Mouse (Mus musculus) kidney, postnatal 14 days (tissue): ENCODE data around the gene Cdkn2d.
"Not testable (repeated sequence)": the region's sequence is repeated elsewhere in the genome, so short reads cannot be mapped to it uniquely, and the experiment has no call there.

Source experiments
- DNase-seq: peaks from one replicate; pipeline ENCODE4 v3.0.0; 2022; ENCODE audit warnings: mixed read lengths

The Cdkn2d gene

DNA sequence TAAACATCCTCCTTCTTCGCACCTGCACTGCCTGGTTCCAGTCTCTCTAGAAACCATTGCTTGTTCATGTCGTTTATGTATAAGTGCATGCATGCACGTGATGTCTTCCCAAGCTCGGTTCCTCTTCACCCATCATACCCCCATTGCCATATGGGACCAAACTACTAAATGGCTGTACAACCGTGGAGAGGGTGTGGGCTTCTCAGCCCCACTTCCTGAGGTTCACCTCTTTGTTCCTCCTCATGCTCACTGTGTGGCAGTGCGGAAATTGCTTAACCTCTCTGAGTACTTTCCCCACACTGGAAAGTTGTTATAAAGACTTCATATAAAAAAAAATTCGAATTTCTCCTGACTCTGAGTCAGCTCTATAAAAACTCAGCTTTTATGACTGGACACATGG is 25.5 kb upstream of the Cdkn2d start:
- no peak for DNase-seq

DNA sequence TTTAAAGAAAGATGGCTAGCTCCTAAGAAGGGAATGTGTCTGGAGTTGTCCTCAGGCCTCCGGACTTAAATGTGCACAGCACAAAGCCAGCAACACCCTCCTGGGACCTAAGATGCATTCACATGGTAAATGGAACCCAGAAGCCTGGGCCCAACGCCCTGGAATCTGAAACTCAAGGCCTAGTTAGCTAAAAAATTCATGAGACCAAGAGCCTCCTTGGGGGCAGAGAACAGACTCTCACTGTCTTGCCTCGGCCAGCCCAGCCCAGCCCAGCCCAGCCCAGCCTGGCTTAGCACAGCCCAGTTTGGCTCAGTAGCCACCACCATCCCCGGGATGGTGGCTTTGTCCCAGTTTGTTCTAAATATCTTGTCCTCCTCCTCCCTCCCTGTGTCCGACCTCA is 24.2 kb upstream of the Cdkn2d start:
- DNase-seq, result no peak

DNA sequence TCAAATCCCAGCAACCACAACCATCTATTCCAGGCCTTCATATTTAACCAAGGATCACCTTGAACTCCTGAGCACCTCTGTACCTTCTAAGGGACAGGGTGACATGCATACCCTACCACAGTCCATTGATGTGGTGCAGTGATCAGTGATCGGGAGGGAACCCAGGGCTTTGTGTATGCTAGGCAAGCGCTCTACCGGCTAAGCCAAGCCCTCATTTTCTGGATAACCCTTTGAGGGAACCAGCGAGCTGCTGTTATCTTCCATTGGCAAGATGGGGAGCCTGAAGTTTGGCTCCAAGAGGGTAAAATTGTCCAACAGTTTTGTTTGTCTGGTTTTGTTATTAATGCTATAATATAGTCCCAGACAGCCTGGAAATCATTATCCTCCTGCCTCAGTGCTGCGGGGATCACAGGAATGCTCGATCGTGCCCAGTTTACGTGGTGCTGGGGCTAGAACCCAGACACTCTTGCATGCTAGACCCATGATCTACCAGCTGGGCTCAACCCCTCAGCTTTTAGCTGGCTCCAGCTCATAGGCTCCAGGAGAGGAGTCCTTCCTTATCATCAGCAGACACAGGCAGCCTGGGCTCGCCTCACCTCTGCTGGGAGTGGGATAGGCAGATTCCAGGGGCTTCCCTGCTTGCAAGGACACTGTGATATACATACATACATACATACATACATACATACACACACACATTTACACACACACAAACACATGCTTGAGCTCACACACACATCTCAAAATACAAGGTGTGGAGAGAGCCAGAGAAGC is 23.3 kb upstream of the Cdkn2d start:
- DNase-seq, result no peak

DNA sequence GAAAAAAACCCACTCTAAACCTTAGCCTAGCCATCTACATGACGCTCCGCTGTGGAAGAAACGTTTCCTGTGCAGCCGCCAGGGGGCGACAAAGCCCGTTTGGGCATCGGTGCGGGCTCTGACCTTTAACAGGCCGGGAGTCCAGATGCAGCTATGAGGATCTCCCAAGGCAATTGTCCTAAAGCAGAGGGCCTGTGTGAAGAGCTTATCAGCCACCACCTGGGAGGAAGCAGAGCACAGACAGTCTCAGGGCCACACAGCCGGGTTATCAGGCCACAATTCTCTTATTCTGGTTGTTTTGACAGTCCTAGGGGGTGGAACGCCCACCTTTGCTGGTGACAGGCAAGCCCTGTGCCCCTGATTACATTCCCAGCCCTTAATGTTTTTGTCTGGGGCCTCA is 22.2 kb upstream of the Cdkn2d start:
- DNase-seq, result peak; percentile 89

DNA sequence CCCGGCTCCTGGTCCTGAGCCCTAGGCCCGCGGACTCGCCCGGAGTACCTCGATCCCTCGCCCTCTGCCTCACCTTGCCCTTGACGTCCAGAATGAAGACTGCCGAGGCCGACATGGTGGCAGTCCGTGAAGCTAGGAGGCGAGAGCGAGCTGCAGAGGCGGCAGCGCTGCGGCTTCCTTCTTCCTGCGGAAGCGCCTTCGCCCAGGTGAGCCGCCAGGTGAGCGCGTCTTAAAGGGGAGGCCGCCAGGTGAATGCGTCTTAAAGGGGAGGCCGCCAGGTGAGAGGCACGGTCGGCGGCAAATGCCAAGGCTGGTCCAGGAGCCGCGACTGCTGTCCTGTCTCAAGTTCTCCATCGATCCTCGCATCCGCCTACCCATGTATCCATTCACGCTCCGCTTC is 20.9 kb upstream of the Cdkn2d start, which contains the start of gene Ap1m2:
Gene Ap1m2 (minus strand): TSS at position 204 of the 400 bp plus-strand sequence.
- DNase-seq, result peak; percentile 72

DNA sequence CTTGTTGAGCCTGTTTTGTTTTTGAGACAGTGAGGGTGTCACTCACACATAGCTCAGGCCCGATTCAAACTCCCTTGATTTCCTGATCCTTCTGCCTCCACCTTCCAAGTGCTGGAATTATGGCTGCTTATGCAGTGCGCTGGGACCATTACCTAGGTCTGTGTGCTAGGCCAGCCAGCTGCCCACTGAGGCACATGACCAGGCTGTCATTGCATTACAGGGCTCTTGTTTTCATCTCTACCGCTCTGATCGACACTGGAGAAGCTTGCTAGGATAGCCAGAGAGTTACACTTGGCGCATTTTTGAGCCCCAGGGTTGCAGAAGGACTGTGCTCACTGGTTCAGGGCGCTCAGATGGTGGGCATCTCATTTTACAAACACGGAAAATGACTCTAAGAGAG is 20.5 kb upstream of the Cdkn2d start:
- DNase-seq, result no peak

DNA sequence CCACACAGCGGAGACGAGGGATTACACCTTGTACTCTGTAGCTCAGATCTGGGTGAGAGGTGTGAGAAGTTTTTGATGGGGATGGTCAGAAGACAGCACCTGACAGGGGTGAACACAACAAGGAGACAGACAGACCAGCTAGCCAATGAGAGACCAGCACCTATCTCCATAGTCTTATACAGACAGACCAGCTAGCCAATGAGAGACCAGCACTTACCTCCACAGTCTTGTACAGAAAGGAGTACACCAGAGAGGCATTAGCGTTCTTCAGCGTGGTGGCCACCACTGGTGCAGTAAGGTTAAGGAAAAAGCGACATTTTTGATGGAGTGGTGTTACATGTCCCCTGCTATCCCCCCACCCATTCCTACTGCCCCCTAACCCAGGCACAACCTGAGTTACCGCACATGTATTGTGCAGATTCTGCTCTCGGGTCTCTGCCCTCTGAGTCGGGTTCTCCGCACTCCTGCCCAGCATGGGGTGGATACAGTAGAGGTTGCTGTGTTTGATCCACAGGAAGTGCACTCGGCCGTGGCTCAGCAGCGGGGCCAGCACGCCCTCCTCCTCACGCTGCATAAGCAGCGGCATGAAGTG is 18.0 kb upstream of the Cdkn2d start:
- DNase-seq, result peak; percentile 44

DNA sequence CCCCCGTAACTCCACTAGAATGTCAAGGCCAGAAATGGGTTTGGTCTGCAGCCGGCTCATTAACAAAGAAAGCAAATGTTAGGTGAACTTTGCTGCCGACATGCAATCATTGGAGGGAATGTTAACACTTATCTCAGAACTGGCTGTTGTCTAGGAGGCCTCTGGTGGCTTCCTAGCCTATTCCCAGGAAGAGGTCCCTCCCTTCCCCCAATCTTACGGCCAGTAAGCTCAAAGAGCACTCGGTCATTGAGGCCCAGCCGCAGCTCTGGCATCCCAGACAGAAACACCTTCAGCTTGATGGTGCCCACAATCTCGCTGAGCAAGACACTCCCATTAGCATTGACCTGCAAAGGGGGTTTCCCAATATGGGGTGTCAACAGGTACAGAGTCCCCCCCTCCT is 13.9 kb upstream of the Cdkn2d start:
- DNase-seq, result no peak

DNA sequence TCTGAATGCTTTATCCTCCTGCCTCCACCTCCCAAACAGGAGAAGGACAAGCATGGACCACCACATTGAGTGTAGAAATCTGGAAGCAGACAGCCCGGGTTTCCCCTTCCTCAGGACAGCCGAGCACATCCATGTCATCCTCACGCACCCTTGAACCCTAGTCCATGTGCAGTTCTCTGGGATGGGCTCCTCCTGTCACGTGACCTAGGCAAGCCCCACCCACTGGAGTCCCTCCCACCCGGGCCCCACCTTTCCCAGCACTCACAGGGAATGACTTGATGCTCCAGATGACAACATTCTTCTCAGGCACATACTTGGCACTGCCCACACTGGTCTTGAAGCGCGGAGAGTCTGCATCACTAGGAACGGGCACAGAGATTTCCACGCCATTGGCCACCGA is 7.8 kb upstream of the Cdkn2d start:
- no peak for DNase-seq

DNA sequence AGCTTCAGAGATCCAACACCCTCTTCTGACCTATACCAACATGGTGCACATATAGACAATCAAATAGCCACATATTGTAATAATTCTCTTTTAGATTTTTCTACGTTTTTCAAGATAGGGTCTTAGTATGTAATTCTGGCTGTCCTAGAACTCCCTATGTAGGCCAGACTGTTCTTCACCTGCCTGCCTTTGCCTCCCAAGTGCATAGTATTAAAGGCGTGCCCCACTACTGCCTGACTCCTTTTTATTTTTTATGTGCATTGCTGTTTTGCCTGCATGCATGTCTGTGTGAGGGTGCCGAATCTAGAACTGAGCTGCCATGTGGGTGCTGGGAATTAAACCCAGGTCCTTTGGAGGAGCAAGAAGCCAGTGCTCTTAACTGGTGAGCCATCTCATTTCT is 1.1 kb upstream of the Cdkn2d start:
- no peak for DNase-seq

DNA sequence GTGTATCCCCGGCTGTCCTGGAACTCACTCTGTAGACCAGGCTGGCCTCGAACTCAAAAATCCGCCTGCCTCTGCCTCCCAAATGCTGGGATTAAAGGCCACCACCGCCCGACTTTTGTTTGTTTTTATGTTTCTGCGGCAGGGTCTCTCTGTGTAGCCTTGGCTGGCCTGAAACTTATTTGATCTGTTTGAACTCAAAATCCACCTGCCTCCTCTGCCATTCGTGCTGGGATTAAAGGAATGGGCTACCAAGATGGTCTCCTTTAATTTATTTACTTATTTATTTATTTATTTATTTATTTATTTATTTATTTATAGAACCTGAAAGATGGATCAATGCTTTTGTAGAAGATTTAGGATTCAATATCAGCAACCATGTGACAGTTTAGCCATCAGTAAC is 661 bp upstream of the Cdkn2d start:
- not testable (repeated sequence) for DNase-seq

DNA sequence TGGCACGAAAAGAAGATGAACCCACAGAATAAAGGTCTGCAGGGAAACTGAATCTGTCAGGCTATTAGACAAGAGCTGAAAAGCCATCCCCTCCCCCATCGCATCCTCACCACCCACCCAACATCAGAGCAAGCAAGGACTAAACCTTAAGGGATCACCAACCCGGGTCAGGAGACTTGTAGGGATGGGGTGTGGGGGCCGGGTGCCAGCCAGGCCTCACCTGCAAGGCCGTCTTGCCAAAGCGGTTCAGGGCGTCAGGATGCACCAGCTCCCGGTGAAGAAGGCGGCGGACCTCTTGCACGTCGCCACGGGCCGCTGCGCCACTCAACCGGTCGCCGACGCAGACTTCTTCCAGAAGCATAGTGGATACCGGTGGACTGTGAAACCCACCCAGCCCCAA is 618 bp downstream of the Cdkn2d start:
- DNase-seq, result no peak

DNA sequence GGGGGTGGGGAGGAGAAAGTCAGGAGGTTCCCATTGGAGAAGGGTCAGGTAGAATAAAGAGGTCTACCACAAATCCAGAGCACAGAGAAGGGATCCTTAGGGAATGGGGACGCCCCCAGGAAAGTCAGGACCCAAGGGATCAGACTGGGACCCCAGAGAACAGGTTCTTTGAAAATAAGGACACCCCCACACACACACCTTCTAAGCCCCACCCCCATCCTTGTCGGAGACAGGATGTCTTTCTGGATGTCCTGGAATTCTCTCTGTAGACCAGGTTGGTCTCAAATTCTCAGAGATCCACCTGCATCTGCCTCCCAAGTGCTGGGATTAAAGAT is 1.9 kb downstream of the Cdkn2d start:
- no peak for DNase-seq

DNA sequence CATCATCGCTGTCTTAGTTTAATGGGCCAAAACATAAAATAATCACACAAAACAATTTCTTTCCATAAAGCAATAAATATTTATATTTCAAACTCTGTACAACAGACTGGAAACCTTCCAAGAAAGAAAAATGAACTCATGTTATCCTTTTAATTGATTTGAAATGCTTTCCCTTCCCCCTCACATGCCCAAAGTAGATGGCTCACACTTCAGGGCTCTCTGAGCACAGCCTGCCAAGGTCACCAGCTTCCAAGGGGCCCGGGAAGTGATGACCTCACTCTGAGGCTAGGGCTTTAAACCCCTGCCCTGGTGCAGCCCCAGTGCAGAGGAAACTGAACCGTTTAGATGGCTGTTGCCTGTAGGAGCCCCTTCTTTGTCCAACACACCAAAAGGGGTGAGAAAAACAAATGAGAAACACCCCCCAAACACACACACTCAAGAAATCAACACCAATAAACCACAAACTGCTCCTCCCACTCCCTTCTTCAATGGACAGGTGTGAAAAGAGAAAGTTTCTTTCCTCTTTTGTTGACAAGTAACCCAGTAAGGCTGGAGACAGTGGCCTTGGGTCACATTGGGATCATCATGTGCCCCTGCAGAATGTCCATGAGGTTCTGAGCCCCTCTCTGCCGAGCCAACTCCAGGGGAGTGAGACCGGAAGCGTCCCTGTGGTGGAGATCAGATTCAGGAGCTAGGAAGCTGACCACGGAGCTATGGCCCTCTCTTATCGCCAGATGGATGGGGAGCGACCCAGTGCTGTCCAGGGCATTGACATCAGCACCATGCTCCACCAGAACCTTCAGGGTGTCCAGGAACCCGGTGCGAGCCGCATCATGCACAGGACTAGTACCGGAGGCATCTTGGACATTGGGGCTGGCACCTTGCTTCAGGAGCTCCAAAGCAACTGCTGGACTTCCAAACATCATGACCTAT is 2.5 kb downstream of the Cdkn2d start:
- no peak for DNase-seq

DNA sequence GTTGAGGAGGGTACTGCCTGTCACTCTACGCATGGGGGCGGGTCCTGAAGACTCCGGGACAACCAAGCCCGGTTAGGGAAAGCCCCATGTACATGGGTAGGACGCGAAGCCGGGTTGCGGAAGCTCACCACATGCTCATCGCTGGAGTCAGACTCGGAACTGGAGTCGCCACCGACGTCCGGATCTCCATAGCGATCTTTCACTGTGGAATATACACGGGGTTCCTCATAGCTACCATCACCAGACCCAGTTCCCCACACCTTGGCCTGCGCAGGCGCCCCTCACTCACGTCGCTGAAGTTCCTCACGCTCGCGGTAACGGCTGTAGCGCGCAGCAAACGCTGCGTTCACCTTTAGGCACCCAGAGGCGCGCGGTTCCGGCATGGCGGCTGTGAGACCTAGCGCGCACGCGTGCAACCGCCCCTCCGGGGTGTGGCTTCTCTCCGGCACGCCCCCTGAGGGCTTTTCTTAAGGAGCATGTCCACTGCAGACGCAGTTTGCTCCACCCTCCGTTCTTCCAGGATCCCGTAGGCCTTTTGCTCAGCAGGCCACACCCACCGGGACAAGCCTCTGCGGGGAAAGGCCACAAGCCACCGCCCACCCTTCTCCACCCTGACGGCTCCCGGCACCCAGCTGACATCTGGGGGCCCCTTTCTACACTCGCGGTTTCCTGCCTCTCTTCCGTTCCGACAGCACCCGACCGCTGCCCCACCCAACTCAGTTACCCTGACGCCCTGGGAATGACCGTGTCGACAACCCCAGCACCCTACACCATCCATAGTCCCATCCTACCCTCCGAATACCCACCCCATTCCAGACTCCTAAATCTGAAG is 3.4 kb downstream of the Cdkn2d start, which contains the start of gene Kri1:
Gene Kri1 (minus strand): TSS at position 399 of the 832 bp plus-strand sequence.
- DNase-seq, result peak; percentile 99

DNA sequence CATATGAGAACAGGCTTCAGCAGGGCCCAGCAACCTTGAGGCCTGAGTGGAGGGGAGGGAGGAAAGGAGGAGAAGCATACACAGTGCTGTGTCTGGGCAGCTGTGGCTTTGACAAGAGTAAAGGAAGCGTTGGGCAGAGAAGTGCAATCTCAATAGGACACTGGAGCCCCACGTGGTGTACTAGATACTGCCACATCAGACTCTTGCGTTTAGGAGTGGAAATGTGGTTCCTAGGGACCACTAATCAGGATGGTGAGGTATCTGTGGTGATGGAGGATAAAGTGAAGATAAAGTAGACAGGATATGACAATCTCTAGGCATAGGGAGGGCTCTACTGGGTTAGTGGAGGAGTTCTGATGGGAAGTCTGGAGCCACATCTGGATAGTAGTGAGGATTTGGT is 4.5 kb downstream of the Cdkn2d start:
- no peak for DNase-seq

DNA sequence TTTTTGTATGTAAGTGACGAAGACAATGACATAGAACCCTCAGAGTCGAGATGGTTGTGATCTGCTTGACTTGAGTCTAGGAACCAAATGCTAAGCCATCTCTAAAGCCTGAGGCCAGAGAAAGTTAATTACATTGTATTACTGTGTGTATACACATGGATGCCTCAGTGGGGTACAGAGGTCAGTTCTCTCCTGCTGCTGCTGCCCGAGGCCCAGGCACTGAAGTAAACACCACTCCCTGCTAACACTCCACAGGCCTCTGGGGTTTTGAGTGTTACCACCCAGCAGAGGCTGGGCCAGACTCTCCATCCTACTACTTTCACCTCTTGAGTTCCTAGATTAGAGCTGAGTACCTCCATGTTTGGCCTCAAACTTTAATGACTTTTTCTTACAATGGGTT is 7.2 kb downstream of the Cdkn2d start:
- DNase-seq, result peak; percentile 48

DNA sequence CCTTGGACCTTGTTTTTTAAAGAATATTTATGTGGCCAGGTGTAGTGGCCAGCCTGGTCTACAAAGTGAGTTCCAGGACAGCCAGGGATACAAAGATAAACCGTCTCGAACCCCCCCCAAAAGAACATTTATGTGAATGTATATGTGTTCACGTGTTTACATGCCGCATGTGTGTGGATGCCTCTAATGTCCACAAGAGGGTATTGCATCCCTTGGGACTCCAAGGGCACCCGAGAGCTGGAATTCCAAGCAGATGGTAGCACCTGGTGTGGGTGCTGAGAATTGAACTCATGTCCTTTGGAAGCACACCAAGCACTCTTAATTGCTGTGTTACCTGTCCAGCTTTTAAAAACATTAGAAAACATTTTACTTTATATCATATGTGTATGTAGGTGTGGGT is 7.6 kb downstream of the Cdkn2d start:
- DNase-seq, result no peak

DNA sequence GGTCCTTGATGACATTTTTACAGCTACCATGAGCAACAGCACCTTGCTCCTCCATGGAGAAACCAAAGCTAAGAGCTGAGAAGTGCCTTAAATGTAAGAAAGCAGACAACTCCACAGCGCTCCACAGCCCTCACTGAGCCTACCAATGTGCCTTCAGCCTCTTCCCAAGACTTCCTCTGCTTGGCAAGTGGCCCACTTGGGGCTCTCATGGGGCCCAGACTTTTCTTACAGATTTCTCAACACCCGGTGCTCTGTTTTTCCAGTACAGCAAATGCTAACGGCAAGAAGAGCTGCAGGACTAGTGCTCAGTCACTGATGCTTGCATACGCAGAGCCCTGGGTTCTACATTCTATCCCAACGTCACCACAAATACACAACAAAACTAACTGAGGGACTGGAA is 13.4 kb downstream of the Cdkn2d start:
- no peak for DNase-seq

DNA sequence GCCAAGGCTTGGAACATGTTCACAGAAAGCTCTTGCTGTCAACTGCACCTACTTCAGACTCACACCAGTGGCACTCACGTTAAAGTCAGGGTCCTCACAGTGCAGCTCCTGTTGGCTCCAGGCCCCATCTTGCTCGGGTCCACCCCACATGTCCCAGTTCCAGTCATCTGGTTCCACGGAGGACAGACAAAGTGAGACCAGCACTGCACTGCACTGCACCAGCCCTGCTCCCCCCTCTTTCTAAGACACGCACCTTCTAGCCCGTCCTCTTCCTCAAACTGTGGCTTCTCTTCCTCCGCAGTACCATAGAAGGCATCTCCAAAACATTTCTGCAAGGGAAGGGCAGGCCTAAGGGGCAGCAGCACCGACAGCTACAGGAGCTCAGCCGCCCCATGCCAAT is 14.9 kb downstream of the Cdkn2d start:
- no peak for DNase-seq

DNA sequence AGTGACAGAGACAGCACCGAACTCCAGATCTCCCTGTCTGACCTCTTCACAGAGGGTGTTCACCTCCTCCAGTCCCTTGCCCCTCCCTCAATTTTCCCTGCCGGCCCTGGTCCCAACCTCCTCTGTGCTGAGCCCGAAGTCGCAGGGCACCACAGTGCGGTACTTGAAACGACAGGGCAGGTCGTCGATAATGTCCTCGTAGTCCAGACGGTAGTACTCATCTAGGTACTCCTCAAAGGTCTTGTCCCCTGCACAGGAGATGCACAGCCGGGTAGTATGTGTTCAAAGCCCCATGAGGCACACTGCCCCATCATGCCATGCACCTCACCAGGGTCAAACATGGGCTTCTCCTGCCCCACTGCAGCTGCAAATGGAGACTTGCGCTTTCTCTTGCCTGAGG is 15.5 kb downstream of the Cdkn2d start:
- no peak for DNase-seq

DNA sequence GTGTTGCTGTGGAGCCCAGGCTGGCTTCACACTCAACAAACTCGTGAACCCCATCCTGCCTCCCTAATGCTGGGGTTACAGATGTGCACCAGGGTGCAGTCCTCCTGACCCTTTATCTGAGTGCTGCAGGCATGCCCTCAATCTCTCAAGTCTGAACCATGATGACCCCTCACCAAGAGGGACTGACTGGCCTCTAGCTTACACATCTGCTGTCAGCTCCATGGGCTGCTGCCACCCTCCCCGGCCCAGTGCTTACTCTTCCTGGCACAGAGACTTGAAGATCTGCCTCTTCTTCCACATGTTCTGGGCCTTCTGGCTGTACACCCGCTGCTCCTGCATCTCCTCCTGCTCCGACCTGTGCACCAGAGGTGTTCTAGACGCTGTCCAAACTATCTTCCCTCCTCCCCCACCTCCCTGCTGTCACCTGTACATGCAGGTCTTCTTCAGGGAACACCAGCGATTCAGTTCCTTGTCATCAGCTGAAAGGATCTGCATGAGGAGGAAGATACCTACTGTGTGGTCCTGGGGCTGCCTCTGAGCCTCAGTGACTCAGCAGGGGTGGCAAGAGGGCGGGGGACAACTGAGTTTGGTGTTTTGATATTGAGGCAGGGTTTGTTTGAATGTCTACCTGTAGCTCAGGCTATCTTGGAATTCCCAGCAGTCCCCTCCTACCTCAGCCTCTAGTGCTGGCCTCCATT is 16.0 kb downstream of the Cdkn2d start:
- DNase-seq, result no peak
